ENCODE assay signal across 11 mouse cellular contexts in the genomic region with DNA sequence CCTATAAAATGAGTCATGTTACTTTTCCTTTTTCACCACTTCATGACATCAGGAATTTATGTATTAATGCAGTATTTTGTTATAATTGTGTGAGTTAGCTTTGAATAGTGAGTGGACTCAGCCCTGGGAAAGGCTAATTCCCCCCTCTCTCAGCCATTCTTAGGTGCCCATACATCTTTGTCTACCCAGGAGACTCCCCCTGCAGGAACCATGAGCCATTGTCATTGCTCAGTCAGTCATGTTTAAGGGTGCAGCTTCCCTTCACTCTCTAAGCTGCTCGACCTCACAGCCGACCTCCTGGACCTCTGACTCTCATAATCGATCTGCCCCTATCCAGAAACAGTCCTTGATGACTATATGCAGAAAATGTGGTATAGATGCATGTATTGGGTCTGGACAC. TPM values are rescaled to one million over a fixed set of nuclear protein-coding genes. Genes with fewer than 3 reads are reported as not detected.
"Had no signal": no experiment of that assay in that cellular context is flagged by ENCODE, and none has a peak within 500 bp of the region (broad histone marks: within the 10 kb centered on the region; RNA-seq: fewer than 3 reads in every experiment).

No protein-coding gene starts in this region.

RNA-seq across cellular contexts. Expression of a gene that starts 0.7 kb away (rescaled TPM):
- total RNA-seq: layer of hippocampus, postnatal 25 days; left cerebral cortex, adult 2 months; left cerebral cortex, postnatal 14 days had no signal
- polyA plus RNA-seq: large intestine, adult 2 months; liver, embryonic 11.5 days; macrophage; midbrain, embryonic 13.5 days; neural tube, embryonic 11.5 days had no signal

RNA-seq across cellular contexts. Expression of a gene that starts 15.9 kb away (rescaled TPM):
- polyA plus RNA-seq: large intestine, adult 2 months; limb, embryonic 10.5 days; limb, embryonic 14.5 days; macrophage; midbrain, embryonic 13.5 days; stomach, postnatal 0 days had no signal
